Mouse (Mus musculus) urinary bladder, adult 2 months (tissue): ENCODE measurements around the gene Casp8. TPM values are rescaled to one million over a fixed set of nuclear protein-coding genes. Genes with fewer than 3 reads are reported as not detected.

ENCODE experiments used
- polyA plus RNA-seq: library from polyadenylated mRNA; depleted of rRNA; stranded (reverse); fragments of >200 nt; gene quantifications from 2 replicates; pipeline ENCODE4 v1.2.3, GENCODE M21; 2012; rRNA removed

Gene Casp8
- polyA plus RNA-seq, 1 experiment = 16.2 TPM

Other genes starting within 250 kb of the Casp8 start
- gene Fam126b, start 209.1 kb upstream of the Casp8 start, polyA plus RNA-seq = 5.3 and 5.7 TPM in 2 replicates
- 176 and 214 TPM in 2 replicates for gene Ndufb3, start 209.0 kb upstream of the Casp8 start, polyA plus RNA-seq
- 0.66 and 0.83 TPM in 2 replicates for gene Als2cr12, start 99.4 kb upstream of the Casp8 start, polyA plus RNA-seq
- gene Cflar, start 83.9 kb upstream of the Casp8 start, polyA plus RNA-seq = 41.1 and 43.4 TPM in 2 replicates
- 14.2 and 19.8 TPM in 2 replicates for gene Trak2, start 178.1 kb downstream of the Casp8 start, polyA plus RNA-seq
- 11.9 and 12.6 TPM in 2 replicates for gene Stradb, start 178.1 kb downstream of the Casp8 start, polyA plus RNA-seq